Mouse (Mus musculus) spleen, embryonic (tissue): ENCODE measurements around the gene Stard3.

Experiments
- CTCF ChIA-PET: fragments of 350-600 bp; sonication (Branson Sonifier 250); formaldehyde crosslinking; loops from one replicate; lab custom pipeline; 2022; lab: Charles Lee

Stard3 gene

DNA sequence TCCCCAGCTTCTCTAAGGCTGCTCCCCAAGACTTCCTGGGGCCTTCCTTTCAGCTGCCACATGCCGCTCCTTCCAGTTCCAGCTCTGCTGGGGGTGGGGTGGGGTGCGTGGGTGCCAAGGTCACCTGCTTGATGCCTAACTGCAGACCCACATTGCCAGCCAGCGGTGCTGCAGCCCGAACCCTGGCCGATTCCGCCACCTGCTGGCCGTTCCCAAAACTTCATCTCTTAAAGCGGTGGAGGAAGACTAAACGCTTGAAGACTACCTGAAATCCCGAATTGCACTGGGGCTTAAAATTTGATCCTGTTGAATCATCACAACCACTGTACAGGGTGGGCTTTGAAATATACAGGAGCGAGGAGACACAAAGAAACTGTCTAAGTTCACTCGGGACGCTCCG, 12.9 kb upstream of the Stard3 start:
- CTCF ChIA-PET: interaction anchor here (0.6 to 0.7 kb wide), 3 partner anchors 23 to 254 kb away, joined by 3 to 6 read pairs (median 4); no protein-coding TSS in a partner anchor

GRCm38 (mm10) chr11:98346168-98346567, 12.0 kb upstream of the Stard3 start:
- CTCF ChIA-PET: interaction anchor here (1.2 kb wide), 1 partner anchor 9 kb away, joined by 5 read pairs; no protein-coding TSS in a partner anchor

GRCm38 (mm10) chr11:98347385-98348082, 10.6 kb upstream of the Stard3 start:
- CTCF ChIA-PET: interaction anchor here (0.6 kb wide), 3 partner anchors 50 to 221 kb away, joined by 3 to 6 read pairs (median 3); partner anchors contain the start of gene Mien1

DNA sequence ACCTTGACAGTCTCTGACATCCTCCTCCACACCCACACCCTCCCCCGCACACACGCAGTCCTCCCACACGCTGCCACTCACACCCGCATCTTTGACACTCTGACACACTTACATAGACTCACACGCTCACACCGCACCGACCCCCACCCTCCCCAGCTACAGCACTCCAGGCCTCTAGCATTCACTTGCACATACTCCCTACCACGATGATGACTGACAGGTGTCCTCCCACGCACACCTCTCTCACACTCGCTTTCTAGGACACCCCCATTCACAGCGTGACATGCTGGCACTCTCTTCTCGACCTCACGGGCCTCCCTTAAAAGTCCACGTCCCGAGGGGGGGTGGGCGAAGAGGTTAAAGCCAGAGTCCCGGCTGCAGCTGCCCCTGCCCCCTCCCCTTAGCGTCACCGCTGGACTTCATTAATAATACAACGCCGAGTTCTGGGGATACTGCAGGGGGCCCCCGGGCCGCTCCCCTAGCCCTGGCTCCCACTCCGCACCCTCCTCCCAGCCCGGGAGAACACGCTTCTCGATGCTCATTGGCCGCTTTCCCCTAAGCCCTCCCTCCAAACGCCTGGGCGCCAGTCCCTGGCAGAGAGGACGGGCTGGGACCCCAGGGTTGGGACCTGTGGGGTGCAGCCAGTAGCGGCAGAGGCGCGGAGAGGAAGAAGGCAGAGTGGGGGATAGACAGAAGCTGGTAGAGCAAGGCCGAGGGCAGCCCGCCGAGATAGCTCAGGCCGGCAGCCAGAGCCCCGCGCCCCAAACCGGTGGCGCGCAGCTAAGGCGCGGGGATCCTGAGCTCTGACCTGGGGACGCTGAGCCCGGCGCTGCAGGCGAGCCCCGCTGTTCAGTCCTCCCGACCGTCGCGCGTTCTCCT, 9.8 kb upstream of the Stard3 start, which contains the start of gene Ppp1r1b:
TSS of gene Ppp1r1b (plus strand) at position 322 of the 879 bp plus-strand sequence.
- CTCF ChIA-PET: interaction anchor here (0.6 kb wide), 2 partner anchors 239 to 1949 kb away, joined by 3 to 4 read pairs; partner anchors contain the start of gene Ormdl3

DNA sequence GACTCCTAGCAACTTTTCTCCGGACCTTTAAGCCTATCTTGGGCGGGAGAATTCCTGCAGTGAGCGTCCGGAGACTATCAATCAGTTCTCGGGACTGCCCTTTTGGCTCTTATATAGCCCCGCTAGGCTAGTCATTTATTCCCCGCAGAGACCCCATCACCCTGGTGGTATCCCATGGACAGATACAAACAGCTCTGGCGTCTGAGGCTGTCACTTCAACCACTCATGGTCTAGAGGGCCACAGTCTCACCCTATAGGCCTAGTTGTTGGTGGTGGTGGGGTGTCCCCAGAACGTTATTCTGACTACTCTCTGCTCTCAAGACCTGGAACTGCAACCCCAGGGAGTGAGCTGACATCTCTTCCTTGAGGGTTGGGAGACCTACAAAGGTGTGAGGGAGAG, 8.9 kb upstream of the Stard3 start:
- CTCF ChIA-PET: no interaction called here

- CTCF ChIA-PET: no interaction called here
Observed at GRCm38 (mm10) chr11:98352272-98352990, 5.7 kb upstream of the Stard3 start.

- CTCF ChIA-PET: interaction anchor here (0.5 kb wide), 1 partner anchor 29 kb away, joined by 3 read pairs; no protein-coding TSS in a partner anchor
Observed at GRCm38 (mm10) chr11:98353651-98354211, 4.4 kb upstream of the Stard3 start.

- CTCF ChIA-PET: interaction anchor here (0.6 kb wide), 1 partner anchor 556 kb away, joined by 8 read pairs; no protein-coding TSS in a partner anchor
Observed at GRCm38 (mm10) chr11:98354445-98354844, 3.7 kb upstream of the Stard3 start.

GRCm38 (mm10) chr11:98355732-98356299, 2.4 kb upstream of the Stard3 start:
- CTCF ChIA-PET: interaction anchor here (0.6 to 1.4 kb wide), 5 partner anchors 9 to 1046 kb away, joined by 3 to 6 read pairs (median 5); no protein-coding TSS in a partner anchor

- CTCF ChIA-PET: no interaction called here
Observed at GRCm38 (mm10) chr11:98356625-98357394, 1.4 kb upstream of the Stard3 start.

DNA sequence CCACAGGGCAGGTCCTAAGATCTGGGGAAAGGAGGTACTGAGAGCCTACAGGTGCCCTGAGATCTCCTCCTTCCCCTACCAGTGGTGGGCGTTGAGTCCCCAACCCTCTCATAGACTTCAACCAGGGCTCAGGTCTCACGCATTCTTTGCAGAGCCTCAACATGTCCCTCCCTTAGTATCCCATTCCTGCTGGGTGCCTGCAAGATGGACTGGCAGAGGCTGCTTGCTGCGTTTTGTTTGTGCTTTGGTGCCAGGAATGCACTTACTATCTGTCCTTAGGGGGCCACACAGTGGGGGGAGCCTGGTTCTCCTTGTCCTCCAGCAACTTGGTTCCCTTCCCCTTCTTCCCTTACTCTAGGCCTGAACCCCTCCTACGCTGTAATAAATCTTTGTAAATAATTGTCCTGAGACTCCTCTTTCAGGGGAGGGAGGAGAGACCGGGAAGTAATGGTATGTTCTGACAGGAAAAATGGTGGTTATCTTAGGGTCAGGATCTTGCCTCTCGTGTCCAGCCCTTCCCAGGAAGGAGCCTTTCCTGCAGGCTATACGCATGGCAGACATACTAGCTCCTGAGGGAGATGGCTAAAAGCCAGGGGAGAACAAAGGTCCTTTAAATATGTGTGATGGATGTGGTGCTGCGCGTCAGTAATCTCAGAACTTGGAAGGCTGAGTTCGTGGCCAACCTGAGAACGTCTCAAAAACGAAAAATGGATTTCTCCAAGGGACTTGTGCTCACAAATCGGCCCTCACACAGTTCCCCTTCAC, 590 bp upstream of the Stard3 start:
- CTCF ChIA-PET: interaction anchor here (0.6 kb wide), 1 partner anchor 187 kb away, joined by 8 read pairs; no protein-coding TSS in a partner anchor

DNA sequence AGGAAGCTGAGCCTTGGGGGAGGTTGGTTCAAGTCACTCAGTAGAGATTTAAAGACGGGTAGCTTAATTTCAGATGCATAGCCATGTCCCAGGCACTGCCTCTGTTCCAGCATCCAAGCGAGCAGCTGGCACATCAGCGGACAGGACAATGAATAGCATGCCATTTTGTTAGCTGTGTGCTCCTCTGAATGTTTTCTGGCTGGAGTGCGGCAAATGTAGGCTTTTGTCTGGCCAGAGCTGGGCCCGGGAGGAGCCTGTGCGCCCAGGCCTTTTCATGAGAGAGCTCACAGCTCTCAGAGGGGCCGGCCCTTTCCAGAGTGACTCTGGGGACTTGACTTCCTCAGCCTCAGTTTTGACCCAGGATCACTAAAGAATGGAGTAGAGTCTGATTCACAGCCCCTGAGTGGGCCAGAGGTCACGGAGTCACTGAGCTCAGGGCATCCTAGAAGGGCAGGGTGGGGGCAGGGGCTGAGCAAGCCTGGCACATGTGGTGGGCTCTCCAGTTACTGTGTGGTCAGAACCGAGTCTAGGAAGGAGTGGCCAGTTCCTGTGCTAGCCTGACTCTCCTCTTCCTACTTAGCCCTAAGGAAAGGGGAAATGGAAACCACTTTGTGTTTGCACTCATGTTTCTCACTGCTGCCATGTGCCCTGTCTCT, 2.8 kb downstream of the Stard3 start:
- CTCF ChIA-PET: no interaction called here

- CTCF ChIA-PET: interaction anchor here (0.5 to 0.7 kb wide), 2 partner anchors 25 to 726 kb away, joined by 5 to 13 read pairs; no protein-coding TSS in a partner anchor
Observed at GRCm38 (mm10) chr11:98363817-98364216, 5.6 kb downstream of the Stard3 start.

GRCm38 (mm10) chr11:98364410-98364809, 6.2 kb downstream of the Stard3 start:
- CTCF ChIA-PET: no interaction called here

- CTCF ChIA-PET: interaction anchor here (0.5 to 0.7 kb wide), 3 partner anchors 68 to 140 kb away, joined by 3 to 5 read pairs (median 4); no protein-coding TSS in a partner anchor
Observed at GRCm38 (mm10) chr11:98366290-98366689, 8.1 kb downstream of the Stard3 start.

DNA sequence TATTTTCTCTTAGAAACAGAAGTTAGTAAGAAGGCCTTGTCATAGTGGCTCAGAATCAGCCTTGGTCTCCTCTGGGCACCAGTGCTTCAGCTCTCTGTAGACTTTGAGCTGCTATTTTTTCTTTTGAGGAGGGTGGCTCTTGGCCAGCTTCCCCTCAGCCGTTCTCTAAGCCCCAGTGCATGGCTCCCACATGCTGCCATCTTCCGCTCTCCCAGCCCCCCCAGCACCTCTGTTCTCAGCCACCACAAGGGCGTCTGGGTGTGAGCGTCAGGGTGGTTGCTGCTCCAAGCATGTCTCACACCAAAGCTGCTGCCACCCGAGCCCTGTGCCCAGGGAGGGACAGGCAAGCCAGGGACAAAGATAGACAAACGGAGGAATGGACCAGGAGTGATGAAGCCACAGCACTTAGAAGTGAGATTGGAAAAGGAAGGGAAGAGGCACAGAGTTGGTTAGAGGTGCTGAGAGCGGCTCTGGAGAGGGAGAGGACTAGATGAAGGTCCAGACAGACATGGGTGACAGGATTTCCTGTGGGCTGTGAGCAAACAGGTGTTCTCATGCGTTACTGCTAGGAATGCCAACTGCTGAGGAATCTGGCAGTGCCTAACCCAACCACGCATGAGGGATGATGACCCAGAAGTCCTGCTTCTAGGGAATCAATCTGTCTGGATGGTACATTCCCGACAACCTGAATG, 9.1 kb downstream of the Stard3 start:
- CTCF ChIA-PET: interaction anchor here (1.0 kb wide), 1 partner anchor 25 kb away, joined by 4 read pairs; no protein-coding TSS in a partner anchor

- CTCF ChIA-PET: interaction anchor here (1.0 kb wide), 1 partner anchor 25 kb away, joined by 4 read pairs; no protein-coding TSS in a partner anchor
Observed at GRCm38 (mm10) chr11:98367863-98368186, 9.7 kb downstream of the Stard3 start.
